Mouse (Mus musculus) neural tube, embryonic 12.5 days (tissue): Measurements from ENCODE around the gene Cd44. TPM values are rescaled to one million over a fixed set of nuclear protein-coding genes. Genes with fewer than 3 reads are reported as not detected.

ENCODE experiments used
- ATAC-seq: fragments of 200-750 bp; cut with Nextera tagmentation; 2 replicates; pipeline ENCODE4 v1.8.0; 2017; ENCODE audit warnings: low read depth, mild to moderate bottlenecking, moderate TSS enrichment, moderate library complexity; ENCODE audit not compliant: low FRiP score
- H3K27ac ChIP-seq: fragments of 300-500 bp; sonication (generic); 2 replicates; pipeline ENCODE4 v1.5.1; 2016
- H3K27me3 ChIP-seq: fragments of 300-500 bp; sonication (generic); replicated peaks from 2 replicates; pipeline ENCODE4 v1.6.1; 2016; ENCODE audit warnings: mild to moderate bottlenecking
- H3K36me3 ChIP-seq: fragments of 300-500 bp; sonication (generic); 2 replicates; pipeline ENCODE4 v1.6.1; 2016; ENCODE audit warnings: mild to moderate bottlenecking
- H3K4me1 ChIP-seq: fragments of 300-500 bp; sonication (generic); 2 replicates; pipeline ENCODE4 v1.6.1; 2016
- H3K4me2 ChIP-seq: fragments of 300-500 bp; sonication (generic); replicated peaks from 2 replicates; pipeline ENCODE4 v1.6.1; 2016; ENCODE audit warnings: mild to moderate bottlenecking
- H3K4me3 ChIP-seq: fragments of 300-500 bp; sonication (generic); 2 replicates; pipeline ENCODE4 v1.5.1; 2016
- H3K9ac ChIP-seq: fragments of 300-500 bp; sonication (generic); 2 replicates; pipeline ENCODE4 v1.6.1; 2016; ENCODE audit warnings: mild to moderate bottlenecking
- H3K9me3 ChIP-seq: fragments of 300-500 bp; sonication (generic); 2 replicates; pipeline ENCODE4 v1.6.1; 2016; ENCODE audit warnings: mild to moderate bottlenecking
- WGBS: fragments of 180-500 bp; shearing (Covaris S2); methylation state at CpG from one replicate; pipeline ENCODE4 v1.1.7; 2016; 5-methylcytosine and 5-hydroxymethylcytosine counted together
- polyA plus RNA-seq: library from polyadenylated mRNA; unstranded; fragments of >200 nt; fragmentation: Nextera tagmentation; extraction: Ambion mirVana; gene quantifications from 2 replicates; pipeline ENCODE4 v1.2.1, GENCODE M21; 2016

The Cd44 gene
- polyA plus RNA-seq, 1 experiment from 2014 or later, result 4.2 TPM

DNA sequence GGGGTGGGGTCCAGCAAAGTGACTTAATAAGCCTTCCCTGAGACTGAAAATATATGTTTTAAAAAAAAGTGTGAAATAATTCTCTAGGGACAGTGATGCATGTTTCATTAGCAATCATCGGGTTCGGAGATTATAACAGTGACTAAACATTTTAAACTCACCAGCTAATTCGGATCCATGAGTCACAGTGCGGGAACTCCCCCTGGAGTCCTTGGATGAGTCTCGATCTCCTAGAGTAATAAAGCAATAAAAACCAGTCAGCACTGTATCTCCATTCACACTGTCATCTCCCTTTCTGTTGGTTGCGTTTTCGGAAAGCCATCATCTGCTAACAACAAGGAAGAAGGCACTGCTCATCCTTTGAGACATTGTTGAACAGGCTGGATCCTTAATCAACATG, 73.1 kb downstream of the Cd44 start:
- H3K27me3 ChIP-seq, result no peaks in the 10 kb centered on the region
- H3K4me2 ChIP-seq, result no peak overlapping the region
- ATAC-seq, result no peak
- no peak overlapping the region for H3K9ac ChIP-seq
- H3K9me3 ChIP-seq, result no peaks in the 10 kb centered on the region
- H3K27ac ChIP-seq, result no peak overlapping the region
- 52% methylated on average over 7 of the region's 7 CpGs for WGBS
- no peaks in the 10 kb centered on the region for H3K36me3 ChIP-seq
- no peak overlapping the region for H3K4me3 ChIP-seq
- H3K4me1 ChIP-seq, result no peaks in the 10 kb centered on the region

- Histone ChIP-seq H3K9ac (no peak overlapping the region), H3K4me3 (no peak overlapping the region), H3K9me3 (no peaks in the 10 kb centered on the region), H3K4me2 (no peak overlapping the region), H3K4me1 (no peaks in the 10 kb centered on the region), H3K36me3 (no peaks in the 10 kb centered on the region), H3K27ac (no peak overlapping the region), H3K27me3 (no peaks in the 10 kb centered on the region)
- ATAC-seq, result no peak
- 50% methylated on average over 1 of the region's 1 CpGs for WGBS
These were observed 73.6 kb downstream of the Cd44 start for GRCm38 (mm10) chr2:102827841-102828240.

GRCm38 (mm10) chr2:102825961-102826633, 75.4 kb downstream of the Cd44 start:
- H3K9me3 ChIP-seq, result no peaks in the 10 kb centered on the region
- no peak overlapping the region for H3K27ac ChIP-seq
- no peaks in the 10 kb centered on the region for H3K4me1 ChIP-seq
- no peaks in the 10 kb centered on the region for H3K36me3 ChIP-seq
- no peaks in the 10 kb centered on the region for H3K27me3 ChIP-seq
- 86% methylated on average over 9 of the region's 9 CpGs for WGBS
- H3K4me3 ChIP-seq, result no peak overlapping the region
- no peak for ATAC-seq
- H3K9ac ChIP-seq, result no peak overlapping the region
- no peak overlapping the region for H3K4me2 ChIP-seq

DNA sequence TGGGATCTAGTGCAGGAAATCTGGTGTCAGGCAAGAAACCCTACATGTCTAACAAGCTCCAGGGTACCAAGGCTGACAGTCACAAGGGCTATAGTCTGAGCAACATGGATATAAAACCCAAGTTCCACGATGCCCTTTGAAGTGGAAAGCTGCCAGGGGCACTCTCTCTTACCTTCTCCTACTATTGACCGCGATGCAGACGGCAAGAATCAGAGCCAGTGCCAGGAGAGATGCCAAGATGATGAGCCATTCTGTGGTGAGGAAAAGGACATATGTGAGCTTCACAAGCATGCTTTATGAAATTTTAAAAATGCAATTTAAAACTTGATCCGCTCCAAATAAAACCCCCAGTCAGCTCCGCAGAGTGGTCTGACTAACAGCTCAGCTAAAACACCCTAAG, 79.4 kb downstream of the Cd44 start:
- Histone ChIP-seq H3K36me3 (no peaks in the 10 kb centered on the region), H3K4me2 (no peak overlapping the region), H3K4me3 (no peak overlapping the region), H3K27ac (no peak overlapping the region), H3K9me3 (no peaks in the 10 kb centered on the region), H3K27me3 (no peaks in the 10 kb centered on the region), H3K4me1 (peaks cover 14% of the 10 kb centered on the region), H3K9ac (no peak overlapping the region)
- WGBS, result 92% methylated on average over 6 of the region's 6 CpGs
- no peak for ATAC-seq

DNA sequence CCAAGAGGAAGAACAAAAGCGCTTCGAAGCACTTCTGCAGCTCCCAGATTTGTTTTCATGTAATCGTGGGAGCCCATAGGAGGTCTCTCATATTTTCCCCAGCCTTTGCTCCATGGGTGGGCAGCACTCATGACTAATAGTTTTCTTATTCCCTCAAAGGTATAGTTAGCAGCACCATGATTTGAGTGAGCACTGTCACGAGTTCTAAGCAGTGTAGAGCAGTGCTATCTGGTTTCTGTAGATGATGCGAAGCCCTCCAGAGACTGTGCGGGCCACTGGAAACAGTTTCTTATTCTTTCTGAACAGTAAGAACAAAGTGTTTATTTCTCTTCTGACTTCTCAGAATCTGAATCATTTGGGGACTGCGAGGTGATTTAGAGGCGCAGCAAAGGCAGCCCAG, 80.7 kb downstream of the Cd44 start:
- no peak overlapping the region for H3K27ac ChIP-seq
- H3K4me2 ChIP-seq, result no peak overlapping the region
- no peak for ATAC-seq
- no peaks in the 10 kb centered on the region for H3K36me3 ChIP-seq
- H3K27me3 ChIP-seq, result no peaks in the 10 kb centered on the region
- no peaks in the 10 kb centered on the region for H3K9me3 ChIP-seq
- no peak overlapping the region for H3K4me3 ChIP-seq
- H3K9ac ChIP-seq, result no peak overlapping the region
- 72% methylated on average over 8 of the region's 8 CpGs for WGBS
- peaks cover 14% of the 10 kb centered on the region for H3K4me1 ChIP-seq

- 26% methylated on average over 5 of the region's 5 CpGs for WGBS
- no peak overlapping the region for H3K4me3 ChIP-seq
- H3K4me1 ChIP-seq, result peaks cover 14% of the 10 kb centered on the region
- H3K27me3 ChIP-seq, result no peaks in the 10 kb centered on the region
- no peak overlapping the region for H3K4me2 ChIP-seq
- H3K27ac ChIP-seq, result no peak overlapping the region
- 0 out of 2 replicates have a peak, but pooled peaks have one; percentile 56 for ATAC-seq
- H3K36me3 ChIP-seq, result no peaks in the 10 kb centered on the region
- H3K9ac ChIP-seq, result 0 out of 2 replicates have a peak overlapping the region, but pooled peaks have one; percentile 18
- H3K9me3 ChIP-seq, result no peaks in the 10 kb centered on the region
These were observed 81.2 kb downstream of the Cd44 start for GRCm38 (mm10) chr2:102820225-102820711.

DNA sequence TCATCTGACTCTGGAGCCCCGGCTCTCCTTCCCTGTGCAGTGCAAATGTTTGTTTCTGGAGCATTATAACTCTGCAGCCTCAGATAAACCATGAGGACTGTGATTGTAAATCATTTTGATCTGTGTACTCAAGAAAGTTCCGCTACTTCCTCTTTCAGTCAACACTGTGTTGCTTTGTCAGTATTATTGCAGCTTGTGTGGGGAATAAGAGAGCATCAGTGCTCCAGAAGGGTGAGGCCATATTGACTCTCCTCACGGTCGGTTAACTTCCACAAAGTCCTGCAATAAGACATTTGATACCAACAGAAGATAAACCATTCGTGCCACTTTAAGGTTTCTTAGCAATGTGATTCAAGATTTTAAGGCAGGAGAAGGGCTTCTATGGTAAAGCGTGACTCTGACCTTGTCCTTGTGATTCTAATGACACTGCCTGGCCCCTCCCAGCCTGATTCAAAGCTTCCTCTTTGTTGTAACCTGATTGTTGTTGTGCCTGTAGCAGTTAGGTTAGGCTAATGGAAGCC, 86.1 kb downstream of the Cd44 start:
- H3K4me2 ChIP-seq, result no peak overlapping the region
- H3K36me3 ChIP-seq, result no peaks in the 10 kb centered on the region
- no peaks in the 10 kb centered on the region for H3K9me3 ChIP-seq
- H3K9ac ChIP-seq, result no peak overlapping the region
- no peak overlapping the region for H3K27ac ChIP-seq
- H3K4me1 ChIP-seq, result peaks cover 6% of the 10 kb centered on the region
- 62% methylated on average over 6 of the region's 6 CpGs for WGBS
- no peak overlapping the region for H3K4me3 ChIP-seq
- no peaks in the 10 kb centered on the region for H3K27me3 ChIP-seq
- ATAC-seq, result no peak

DNA sequence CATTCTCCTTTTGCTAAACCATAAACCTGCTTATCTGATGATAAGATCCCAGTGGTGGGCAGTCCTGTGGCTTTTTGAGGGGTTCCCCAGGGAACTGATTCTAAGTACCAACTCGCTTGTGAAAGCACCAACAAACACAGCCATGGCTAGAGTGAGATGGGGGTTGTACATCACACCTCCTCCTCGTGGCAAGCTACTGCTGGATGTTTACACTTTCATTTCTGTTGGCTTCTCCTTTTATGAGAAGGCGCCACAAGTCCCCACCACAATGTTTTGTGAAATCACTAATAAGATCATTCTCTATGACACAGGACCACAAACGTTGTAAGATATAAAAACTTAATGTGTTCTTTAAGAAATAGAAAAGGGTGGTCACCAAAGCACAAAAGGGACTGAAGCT, 88.7 kb downstream of the Cd44 start:
- Histone ChIP-seq H3K27me3 (no peaks in the 10 kb centered on the region), H3K9ac (no peak overlapping the region), H3K36me3 (no peaks in the 10 kb centered on the region), H3K9me3 (no peaks in the 10 kb centered on the region), H3K4me2 (no peak overlapping the region), H3K4me3 (no peak overlapping the region), H3K4me1 (no peaks in the 10 kb centered on the region), H3K27ac (no peak overlapping the region)
- ATAC-seq, result no peak
- WGBS, result 78% methylated on average over 4 of the region's 4 CpGs

DNA sequence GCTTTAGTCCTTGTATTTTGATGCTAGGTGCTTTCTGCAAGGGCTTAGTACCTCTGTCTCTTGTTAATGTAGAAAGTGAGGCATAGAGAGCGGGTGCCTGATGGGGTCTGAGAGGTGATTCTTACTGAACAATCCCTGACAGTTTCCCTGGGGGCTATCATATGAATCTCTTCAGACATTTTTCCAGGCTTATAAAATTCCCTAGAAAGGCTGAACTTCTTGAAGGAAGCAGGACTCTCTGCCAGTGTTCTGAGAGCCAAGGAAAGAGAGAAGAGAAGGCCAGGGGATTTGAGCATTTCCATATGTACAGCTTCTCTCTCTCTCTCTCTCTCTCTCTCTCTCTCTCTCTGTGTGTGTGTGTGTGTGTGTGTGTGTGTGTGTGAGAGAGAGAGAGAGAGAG, 92.0 kb downstream of the Cd44 start:
- H3K4me2 ChIP-seq, result no peak overlapping the region
- no peak overlapping the region for H3K27ac ChIP-seq
- no peak overlapping the region for H3K9ac ChIP-seq
- ATAC-seq, result no peak
- H3K4me1 ChIP-seq, result no peaks in the 10 kb centered on the region
- no peaks in the 10 kb centered on the region for H3K27me3 ChIP-seq
- H3K36me3 ChIP-seq, result no peaks in the 10 kb centered on the region
- no peak overlapping the region for H3K4me3 ChIP-seq
- 82% methylated on average over 1 of the region's 1 CpGs for WGBS
- H3K9me3 ChIP-seq, result no peaks in the 10 kb centered on the region

GRCm38 (mm10) chr2:102807633-102808032, 93.8 kb downstream of the Cd44 start:
- Histone ChIP-seq H3K27ac (no peak overlapping the region), H3K4me2 (no peak overlapping the region), H3K9me3 (no peaks in the 10 kb centered on the region), H3K27me3 (no peaks in the 10 kb centered on the region), H3K9ac (no peak overlapping the region), H3K4me1 (no peaks in the 10 kb centered on the region), H3K4me3 (no peak overlapping the region), H3K36me3 (no peaks in the 10 kb centered on the region)
- WGBS, result 81% methylated on average over 3 of the region's 3 CpGs
- no peak for ATAC-seq

DNA sequence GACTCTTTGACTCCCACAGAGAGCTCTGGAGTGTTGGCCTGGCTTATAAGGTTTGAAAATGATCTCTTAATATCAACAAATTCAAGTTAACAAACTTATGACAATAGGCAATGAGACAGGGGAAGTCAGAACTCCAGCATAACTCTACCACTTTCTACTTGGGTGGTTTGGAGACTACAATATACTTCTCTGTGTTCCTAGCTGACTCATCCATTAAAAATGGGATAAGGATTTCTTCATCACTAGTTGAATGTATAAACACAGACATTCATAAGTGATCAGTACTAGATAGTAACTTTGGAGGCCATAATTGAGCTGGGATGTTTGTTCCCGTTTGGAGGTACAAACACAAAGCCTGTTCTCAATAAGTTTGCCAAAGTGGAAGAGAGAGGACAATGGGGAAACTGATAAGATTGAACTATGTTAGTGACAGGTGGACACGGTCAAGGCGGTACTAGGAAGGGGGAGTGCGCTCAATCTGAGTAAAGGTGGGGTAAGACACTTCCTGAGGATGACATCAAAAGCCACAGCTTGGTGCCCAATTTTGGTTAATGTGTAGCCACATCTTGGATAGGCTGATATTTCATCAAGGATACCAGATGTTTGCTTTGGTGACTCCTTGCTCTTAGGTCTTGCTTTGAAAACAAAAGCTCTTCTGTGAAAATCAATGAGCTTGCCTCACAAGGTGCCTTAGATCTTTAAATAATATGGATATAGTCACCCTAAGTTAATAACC, 95.5 kb downstream of the Cd44 start:
- Histone ChIP-seq H3K9ac (no peak overlapping the region), H3K9me3 (no peaks in the 10 kb centered on the region), H3K4me1 (no peaks in the 10 kb centered on the region), H3K4me3 (no peak overlapping the region), H3K4me2 (no peak overlapping the region), H3K27ac (no peak overlapping the region), H3K27me3 (no peaks in the 10 kb centered on the region), H3K36me3 (no peaks in the 10 kb centered on the region)
- no peak for ATAC-seq
- 92% methylated on average over 4 of the region's 4 CpGs for WGBS

GRCm38 (mm10) chr2:102805283-102805682, 96.2 kb downstream of the Cd44 start:
- Histone ChIP-seq H3K27me3 (no peaks in the 10 kb centered on the region), H3K36me3 (no peaks in the 10 kb centered on the region), H3K9ac (no peak overlapping the region), H3K4me3 (no peak overlapping the region), H3K4me1 (no peaks in the 10 kb centered on the region), H3K4me2 (no peak overlapping the region), H3K27ac (no peak overlapping the region), H3K9me3 (no peaks in the 10 kb centered on the region)
- no peak for ATAC-seq
- 80% methylated on average over 6 of the region's 6 CpGs for WGBS
